Mouse (Mus musculus) lung, adult 18-20 months (tissue): ENCODE data around the gene Mtf2.
"Not testable (repeated sequence)": the region's sequence is repeated elsewhere in the genome, so short reads cannot be mapped to it uniquely, and the experiment has no call there.

ENCODE experiments used
- DNase-seq, 2 experiments: peaks; one replicate each; pipeline ENCODE4 v3.0.0; 2022; ENCODE audit warnings: mixed read lengths in 2 of 2

Mtf2 gene

GRCm38 (mm10) chr5:108065465-108066411 is at the start of gene Mtf2:
Gene Mtf2 (plus strand): TSS chr5:108065674.
- peak; percentile 94 to 95 for DNase-seq

GRCm38 (mm10) chr5:108017232-108017631 is 48.2 kb upstream of the Mtf2 start:
- no peak for DNase-seq

- no peak for DNase-seq
These were observed 46.1 kb upstream of the Mtf2 start for GRCm38 (mm10) chr5:108019367-108019766.

- no peak for DNase-seq
These were observed 44.1 kb upstream of the Mtf2 start for GRCm38 (mm10) chr5:108021346-108021745.

GRCm38 (mm10) chr5:108028230-108028629 is 37.2 kb upstream of the Mtf2 start:
- DNase-seq = no peak

GRCm38 (mm10) chr5:108028797-108029536 is 36.5 kb upstream of the Mtf2 start:
- not testable (repeated sequence) for DNase-seq

GRCm38 (mm10) chr5:108029968-108030367 is 35.5 kb upstream of the Mtf2 start:
- DNase-seq = peak in 1 of 2 experiments; percentile 2

GRCm38 (mm10) chr5:108031267-108031666 is 34.2 kb upstream of the Mtf2 start:
- peak in 1 of 2 experiments; percentile 2 for DNase-seq

- peak in 1 of 2 experiments; percentile 11 for DNase-seq
These were observed 31.3 kb upstream of the Mtf2 start for GRCm38 (mm10) chr5:108034194-108034593.

- no peak for DNase-seq
These were observed 30.0 kb upstream of the Mtf2 start for GRCm38 (mm10) chr5:108035523-108035922.

- no peak for DNase-seq
These were observed 23.4 kb upstream of the Mtf2 start for GRCm38 (mm10) chr5:108042061-108042460.

GRCm38 (mm10) chr5:108043908-108044307 is 21.6 kb upstream of the Mtf2 start:
- DNase-seq = no peak

GRCm38 (mm10) chr5:108049711-108050268 is 15.7 kb upstream of the Mtf2 start:
- DNase-seq = no peak

GRCm38 (mm10) chr5:108051026-108051425 is 14.4 kb upstream of the Mtf2 start:
- no peak for DNase-seq

GRCm38 (mm10) chr5:108051727-108052126 is 13.7 kb upstream of the Mtf2 start:
- DNase-seq = not testable (repeated sequence)

- no peak for DNase-seq
These were observed 13.3 kb upstream of the Mtf2 start for GRCm38 (mm10) chr5:108052200-108052599.

GRCm38 (mm10) chr5:108053566-108053965 is 11.9 kb upstream of the Mtf2 start:
- DNase-seq = no peak

GRCm38 (mm10) chr5:108060413-108060812 is 5.1 kb upstream of the Mtf2 start:
- DNase-seq = no peak

GRCm38 (mm10) chr5:108072301-108072700 is 6.8 kb downstream of the Mtf2 start:
- no peak for DNase-seq

- DNase-seq = no peak
These were observed 10.8 kb downstream of the Mtf2 start for GRCm38 (mm10) chr5:108076241-108076640.

- no peak for DNase-seq
These were observed 11.5 kb downstream of the Mtf2 start for GRCm38 (mm10) chr5:108076833-108077540.

- no peak for DNase-seq
These were observed 14.1 kb downstream of the Mtf2 start for GRCm38 (mm10) chr5:108079603-108080002.

GRCm38 (mm10) chr5:108082380-108082779 is 16.9 kb downstream of the Mtf2 start:
- peak; percentile 6 to 21 for DNase-seq
